Comparison of ENCODE assay signal across 7 mouse cellular contexts in the genomic region with DNA sequence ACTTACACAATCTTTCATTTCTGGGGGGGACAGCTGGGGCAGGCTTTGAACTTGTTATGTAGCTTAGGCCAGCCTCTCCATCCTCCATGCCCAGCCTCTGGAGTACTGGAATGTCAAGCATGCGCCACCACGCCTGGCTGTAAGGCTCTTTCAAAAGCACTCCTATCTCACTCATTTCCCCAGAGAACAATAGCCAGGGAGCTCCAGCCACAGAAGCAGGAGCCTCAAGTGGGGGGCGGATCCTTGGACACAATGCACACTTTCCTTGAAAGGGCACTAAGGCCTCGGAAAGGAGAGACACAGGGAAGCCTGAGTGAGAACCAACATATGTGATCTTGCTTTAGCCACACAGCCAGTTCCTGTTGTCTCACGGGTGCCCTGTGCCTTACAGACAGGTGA.
A peak's percentile ranks its signal among the peaks of the same experiment; 100 is the strongest.
DNase-seq lines count a peak whose midpoint lies in the region; ATAC-seq lines count a peak whose summit lies in the region.

No protein-coding gene starts in this region.

- no peaks in the 10 kb centered on the region for H3K27me3 ChIP-seq in hindbrain, embryonic 12.5 days

- H3K4me2 ChIP-seq in hindbrain, embryonic 12.5 days (replicated peaks) = no peak overlapping the region

- H3K9ac ChIP-seq in hindbrain, embryonic 12.5 days = no peak overlapping the region

- no peaks in the 10 kb centered on the region for H3K9me3 ChIP-seq in hindbrain, embryonic 12.5 days (replicated peaks)

- ATAC-seq in hindbrain, embryonic 12.5 days (ENCODE audit: low FRiP score) = no peak

- DNase-seq in ES-CJ7 (ENCODE audit: low read depth, low spot score) (peak; percentile 96), R1 (ENCODE audit: low read depth, low spot score) (peak; percentile 100)
- peak; percentile 83 for DNase-seq in lung, postnatal 25 days (ENCODE audit: low spot score)
- DNase-seq in urinary bladder, adult 18-20 months (ENCODE audit: low spot score in 2 of 2) = no peak
- no peak for DNase-seq in cerebellum, postnatal 36 days
- no peak for DNase-seq in adrenal gland, postnatal 4 days (ENCODE audit: low spot score in 2 of 2)

- no peak overlapping the region for H3K4me3 ChIP-seq in hindbrain, embryonic 12.5 days

- H3K27ac ChIP-seq in hindbrain, embryonic 12.5 days = peak overlapping the region; percentile 68

- H3K36me3 ChIP-seq in hindbrain, embryonic 12.5 days = no peaks in the 10 kb centered on the region

- WGBS in hindbrain, embryonic 12.5 days = 4% methylated on average over 5 of the region's 5 CpGs

- H3K4me1 ChIP-seq in hindbrain, embryonic 12.5 days = peaks cover 50% of the 10 kb centered on the region

Comparison
In these comparisons a context has a peak if more than half of its experiments do, and no peak if none do; other contexts are left out.
1. DNase-seq: peak in ES-CJ7 (single experiment), R1 (single experiment) and lung, postnatal 25 days (single experiment); none in urinary bladder, adult 18-20 months (0 of 2), cerebellum, postnatal 36 days (0 of 2) and adrenal gland, postnatal 4 days (0 of 2).